Mouse (Mus musculus) heart, postnatal 0 days (tissue): Measurements from ENCODE around the gene Dlg2. TPM values are rescaled to one million over a fixed set of nuclear protein-coding genes. Genes with fewer than 3 reads are reported as not detected.

ENCODE experiments used
- ATAC-seq: fragments of 200-750 bp; cut with Nextera tagmentation; 2 replicates; pipeline ENCODE4 v1.8.0; 2017; ENCODE audit warnings: low read depth, moderate number of reproducible peaks, moderate library complexity; ENCODE audit not compliant: insufficient read depth
- DNase-seq: peaks from one replicate; pipeline ENCODE4 v3.0.0-alpha.2; 2016; ENCODE audit warnings: low spot score
- H3K27ac ChIP-seq: fragments of 300-500 bp; sonication (generic); 2 replicates; pipeline ENCODE4 v1.5.1; 2014; ENCODE audit warnings: low read depth, mild to moderate bottlenecking
- H3K27me3 ChIP-seq: fragments of 300-500 bp; sonication (generic); 2 replicates; pipeline ENCODE4 v1.6.1; 2014; ENCODE audit warnings: low read length, mixed read lengths; ENCODE audit not compliant: control insufficient read depth, insufficient read depth
- H3K36me3 ChIP-seq: fragments of 300-500 bp; sonication (generic); replicated peaks from 2 replicates; pipeline ENCODE4 v1.6.1; 2014; ENCODE audit warnings: low read length, mixed read lengths; ENCODE audit not compliant: control insufficient read depth, insufficient read depth
- H3K4me1 ChIP-seq: fragments of 300-500 bp; sonication (generic); 2 replicates; pipeline ENCODE4 v1.6.1; 2014; ENCODE audit warnings: antibody characterized with exemption; ENCODE audit not compliant: control insufficient read depth, insufficient read depth
- H3K4me2 ChIP-seq: fragments of 300-500 bp; sonication (generic); 2 replicates; pipeline ENCODE4 v1.6.1; 2014; ENCODE audit warnings: low read depth, mild to moderate bottlenecking, low read length, moderate library complexity
- H3K4me3 ChIP-seq: fragments of 300-500 bp; sonication (generic); 2 replicates; pipeline ENCODE4 v1.5.1; 2014; ENCODE audit warnings: low read depth, low read length
- H3K9ac ChIP-seq: fragments of 300-500 bp; sonication (generic); replicated peaks from 2 replicates; pipeline ENCODE4 v1.6.1; 2014; ENCODE audit warnings: low read depth, low read length, mixed read lengths
- H3K9me3 ChIP-seq: fragments of 300-500 bp; sonication (generic); replicated peaks from 2 replicates; pipeline ENCODE4 v1.6.1; 2016; ENCODE audit warnings: low read length; ENCODE audit not compliant: control insufficient read depth
- CTCF ChIP-seq: IDR thresholded peaks from 2 replicates; pipeline ENCODE4 v1.5.1; 2016; ENCODE audit warnings: antibody characterized with exemption, control low read depth, low read depth
- EP300 ChIP-seq: IDR thresholded peaks from 2 replicates; pipeline ENCODE4 v1.6.1; 2016; ENCODE audit warnings: antibody characterized with exemption, low read depth
- WGBS: fragments of 180-500 bp; shearing (Covaris S2); extraction: QIAGEN DNeasy Blood & Tissue Kit; methylation state at CpG from one replicate; pipeline ENCODE4 v1.1.7; 2014; 5-methylcytosine and 5-hydroxymethylcytosine counted together
- polyA plus RNA-seq: library from polyadenylated mRNA; unstranded; fragments of >200 nt; fragmentation: Nextera tagmentation; extraction: Ambion mirVana; gene quantifications from 2 replicates; pipeline ENCODE4 v1.2.1, GENCODE M21; 2015
- total RNA-seq: library from RNA; depleted of rRNA; stranded (reverse); fragments of >200 nt; gene quantifications from 2 replicates; pipeline ENCODE4 v1.2.3, GENCODE M21; 2014; ENCODE audit warnings: low replicate concordance

Dlg2 gene
- total and polyA plus RNA-seq, 2 experiments from 2014 or later, result 1.3 to 2.3 TPM

- Histone ChIP-seq H3K4me3 (no peak overlapping the region), H3K9me3 (no peaks in the 10 kb centered on the region), H3K9ac (no peak overlapping the region), H3K36me3 (no peaks in the 10 kb centered on the region), H3K4me2 (no peak overlapping the region), H3K4me1 (no peaks in the 10 kb centered on the region), H3K27me3 (no peaks in the 10 kb centered on the region), H3K27ac (no peak overlapping the region)
- TF ChIP-seq EP300 (no peak), CTCF (no peak)
- ATAC-seq (no peak), DNase-seq (no peak)
- WGBS, result 72% methylated on average over 5 of the region's 5 CpGs
Measured at GRCm38 (mm10) chr7:92213751-92214150, 1737.3 kb downstream of the Dlg2 start.

- DNase-seq (no peak), ATAC-seq (no peak)
- no peak for TF ChIP-seq EP300
- Histone ChIP-seq H3K27ac (no peak overlapping the region), H3K9me3 (no peaks in the 10 kb centered on the region), H3K4me3 (no peak overlapping the region), H3K9ac (no peak overlapping the region), H3K27me3 (no peaks in the 10 kb centered on the region), H3K4me2 (no peak overlapping the region), H3K4me1 (no peaks in the 10 kb centered on the region), H3K36me3 (no peaks in the 10 kb centered on the region)
Measured at GRCm38 (mm10) chr7:92218171-92218570, 1741.7 kb downstream of the Dlg2 start.

- no peaks in the 10 kb centered on the region for H3K9me3 ChIP-seq
- ATAC-seq (no peak), DNase-seq (no peak)
- H3K9ac ChIP-seq, result no peak overlapping the region
- no peaks in the 10 kb centered on the region for H3K27me3 ChIP-seq
- TF ChIP-seq EP300 (no peak), CTCF (no peak)
- H3K4me2 ChIP-seq, result no peak overlapping the region
- H3K4me1 ChIP-seq, result no peaks in the 10 kb centered on the region
- no peaks in the 10 kb centered on the region for H3K36me3 ChIP-seq
- H3K27ac ChIP-seq, result no peak overlapping the region
- H3K4me3 ChIP-seq, result no peak overlapping the region
Measured at GRCm38 (mm10) chr7:92220619-92221018, 1744.1 kb downstream of the Dlg2 start.

- TF ChIP-seq CTCF (no peak), EP300 (no peak)
- Histone ChIP-seq H3K27ac (no peak overlapping the region), H3K9ac (no peak overlapping the region), H3K4me1 (no peaks in the 10 kb centered on the region), H3K9me3 (no peaks in the 10 kb centered on the region), H3K27me3 (no peaks in the 10 kb centered on the region), H3K36me3 (no peaks in the 10 kb centered on the region), H3K4me2 (no peak overlapping the region), H3K4me3 (no peak overlapping the region)
- WGBS, result 69% methylated on average over 11 of the region's 11 CpGs
- DNase-seq, result no peak
- no peak for ATAC-seq
Measured at GRCm38 (mm10) chr7:92234476-92235202, 1758.2 kb downstream of the Dlg2 start.

- Histone ChIP-seq H3K27me3 (no peaks in the 10 kb centered on the region), H3K9ac (no peak overlapping the region), H3K4me2 (no peak overlapping the region), H3K27ac (no peak overlapping the region), H3K4me3 (no peak overlapping the region), H3K4me1 (no peaks in the 10 kb centered on the region), H3K36me3 (no peaks in the 10 kb centered on the region), H3K9me3 (no peaks in the 10 kb centered on the region)
- no peak for TF ChIP-seq CTCF
- no peak for TF ChIP-seq EP300
- WGBS, result 72% methylated on average over 12 of the region's 12 CpGs
- DNase-seq (no peak), ATAC-seq (no peak)
Measured at GRCm38 (mm10) chr7:92235541-92236031, 1759.1 kb downstream of the Dlg2 start.

- H3K4me3 ChIP-seq, result no peak overlapping the region
- H3K4me1 ChIP-seq, result no peaks in the 10 kb centered on the region
- H3K27ac ChIP-seq, result no peak overlapping the region
- 77% methylated on average over 2 of the region's 2 CpGs for WGBS
- DNase-seq (no peak), ATAC-seq (no peak)
- no peak overlapping the region for H3K4me2 ChIP-seq
- no peaks in the 10 kb centered on the region for H3K9me3 ChIP-seq
- H3K27me3 ChIP-seq, result no peaks in the 10 kb centered on the region
- no peak for TF ChIP-seq EP300
- TF ChIP-seq CTCF, result no peak
- no peaks in the 10 kb centered on the region for H3K36me3 ChIP-seq
- no peak overlapping the region for H3K9ac ChIP-seq
Measured at GRCm38 (mm10) chr7:92240908-92241307, 1764.4 kb downstream of the Dlg2 start.
